Mouse (Mus musculus) spleen, adult 2 months (tissue): ENCODE results near the gene Lamp5. TPM values are rescaled to one million over a fixed set of nuclear protein-coding genes. Genes with fewer than 3 reads are reported as not detected.

ENCODE experiments used
- DNase-seq, 2 experiments: peaks; one replicate each; pipeline versions ENCODE4 v3.0.0 to v3.0.0-alpha.2; 2012 to 2021; ENCODE audit warnings: low spot score in 2 of 2, low read depth in 1 of 2
- H3K27ac ChIP-seq: fragments of 200-500 bp; 2 replicates; pipeline ENCODE4 v1.5.1; 2012; ENCODE audit warnings: low read length, inconsistent platforms; ENCODE audit not compliant: insufficient read depth
- H3K27me3 ChIP-seq: fragments of 200-500 bp; 2 replicates; pipeline ENCODE4 v1.6.1; 2012; ENCODE audit warnings: mild to moderate bottlenecking, moderate library complexity, low read length, inconsistent platforms; ENCODE audit not compliant: control insufficient read depth, insufficient read depth
- H3K36me3 ChIP-seq: fragments of 200-500 bp; 2 replicates; pipeline ENCODE4 v1.6.1; 2012; ENCODE audit warnings: mild to moderate bottlenecking, low read length, inconsistent platforms; ENCODE audit not compliant: control insufficient read depth, insufficient read depth
- H3K4me1 ChIP-seq: fragments of 200-500 bp; 2 replicates; pipeline ENCODE4 v1.6.1; 2011; ENCODE audit warnings: inconsistent platforms; ENCODE audit not compliant: control insufficient read depth, insufficient read depth, insufficient read length
- H3K4me3 ChIP-seq: fragments of 200-500 bp; 2 replicates; pipeline ENCODE4 v1.5.1; 2011; ENCODE audit warnings: mild to moderate bottlenecking, inconsistent platforms; ENCODE audit not compliant: insufficient read depth, insufficient read length; ENCODE audit errors: extremely low read depth
- CTCF ChIP-seq: fragments of 200-500 bp; IDR thresholded peaks from 2 replicates; pipeline ENCODE4 v1.5.1; 2011; ENCODE audit warnings: mild to moderate bottlenecking, inconsistent platforms; ENCODE audit not compliant: insufficient read depth, insufficient read length, insufficient replicate concordance; ENCODE audit errors: extremely low read depth
- POLR2A ChIP-seq: fragments of 200-500 bp; IDR thresholded peaks from 2 replicates; pipeline ENCODE4 v1.6.1; 2011; ENCODE audit warnings: low read depth, low read length, inconsistent platforms
- WGBS: fragments of 180-500 bp; shearing (Covaris S2); methylation state at CpG from one replicate; pipeline ENCODE4 v1.1.7; 2018; 5-methylcytosine and 5-hydroxymethylcytosine counted together
- polyA plus RNA-seq: library from polyadenylated mRNA; depleted of rRNA; stranded (reverse); fragments of >200 nt; gene quantifications from 2 replicates; pipeline ENCODE4 v1.2.3, GENCODE M21; 2012

The Lamp5 gene
- polyA plus RNA-seq, 1 experiment, result 0.14 TPM

DNA sequence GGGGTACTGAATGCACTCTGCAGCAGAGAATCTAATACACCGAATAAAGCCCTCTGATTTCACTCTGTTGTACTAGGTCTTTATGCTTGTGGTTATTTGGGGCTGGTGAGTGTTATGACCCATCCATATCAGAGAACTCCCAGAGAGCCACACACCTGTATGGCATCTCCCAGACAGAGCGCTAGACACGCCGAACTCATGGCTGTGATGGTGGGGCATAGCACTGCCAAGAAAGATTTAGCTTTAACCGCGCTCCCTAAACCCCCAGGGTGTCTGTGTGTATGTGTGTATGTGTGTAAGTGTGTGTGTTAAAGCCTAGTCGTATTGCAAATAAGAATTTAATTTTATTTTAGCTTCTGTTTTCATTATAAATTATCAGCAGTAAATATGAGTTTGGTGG, 6.4 kb downstream of the Lamp5 start:
- TF ChIP-seq CTCF (no peak), POLR2A (no peak)
- Histone ChIP-seq H3K4me1 (no peaks in the 10 kb centered on the region), H3K4me3 (no peak overlapping the region), H3K27me3 (no peaks in the 10 kb centered on the region), H3K36me3 (no peaks in the 10 kb centered on the region), H3K27ac (no peak overlapping the region)
- no peak for DNase-seq
- WGBS, result 13% methylated on average over 7 of the region's 7 CpGs

DNA sequence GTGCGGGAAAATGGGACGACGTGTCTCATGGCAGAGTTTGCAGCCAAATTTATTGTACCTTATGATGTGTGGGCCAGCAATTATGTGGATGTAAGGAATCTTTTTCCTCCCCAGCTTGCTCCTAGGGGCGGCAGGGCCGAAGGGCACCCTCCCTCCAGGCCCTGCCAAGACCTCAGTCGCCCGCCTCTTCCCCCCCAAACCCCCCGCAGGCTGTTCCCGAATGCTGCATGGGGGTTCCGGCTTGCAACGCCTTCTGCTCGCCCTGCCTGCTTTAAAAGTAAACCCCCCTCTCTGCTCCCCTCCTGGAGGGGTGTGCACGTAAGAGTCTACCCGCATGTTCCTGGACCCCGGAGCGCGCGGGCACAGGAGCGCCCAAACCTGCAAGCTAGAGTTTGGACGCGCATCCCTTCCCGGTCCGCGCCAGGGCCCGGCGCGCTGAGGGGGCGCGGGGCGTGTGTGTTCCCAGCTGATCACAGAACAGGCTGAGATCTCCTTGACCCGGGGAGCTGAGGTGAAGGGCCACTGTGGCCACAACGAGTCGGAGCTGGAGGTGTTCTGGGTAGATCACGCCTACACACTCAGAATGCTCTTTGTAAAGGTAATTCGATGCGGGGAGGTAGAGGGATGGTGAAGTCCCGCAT, 7.1 kb downstream of the Lamp5 start:
- DNase-seq, result no peak
- 7% methylated on average over 37 of the region's 37 CpGs for WGBS
- no peak overlapping the region for H3K4me3 ChIP-seq
- no peaks in the 10 kb centered on the region for H3K27me3 ChIP-seq
- H3K36me3 ChIP-seq, result no peaks in the 10 kb centered on the region
- TF ChIP-seq CTCF (no peak), POLR2A (no peak)
- no peak overlapping the region for H3K27ac ChIP-seq
- no peaks in the 10 kb centered on the region for H3K4me1 ChIP-seq

DNA sequence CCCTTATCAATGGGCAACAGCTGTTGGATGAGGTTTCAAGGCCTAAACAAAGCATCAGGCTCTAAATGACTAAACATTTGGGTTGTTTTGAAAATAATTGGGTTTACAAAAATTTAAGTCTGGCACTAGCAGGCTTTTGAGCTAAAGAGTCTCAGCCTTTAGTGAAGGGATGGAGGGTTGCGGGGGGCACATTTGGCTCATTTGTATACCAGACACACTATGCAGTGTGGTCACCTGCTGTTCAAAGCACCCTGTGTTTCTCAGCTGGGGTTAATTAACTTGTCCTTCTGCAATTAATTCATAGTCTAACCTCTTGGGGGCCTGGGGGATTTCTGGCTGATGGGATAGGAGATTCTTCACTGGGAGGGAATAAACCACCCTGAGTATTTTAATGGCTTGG, 12.3 kb downstream of the Lamp5 start:
- H3K4me1 ChIP-seq, result no peaks in the 10 kb centered on the region

DNA sequence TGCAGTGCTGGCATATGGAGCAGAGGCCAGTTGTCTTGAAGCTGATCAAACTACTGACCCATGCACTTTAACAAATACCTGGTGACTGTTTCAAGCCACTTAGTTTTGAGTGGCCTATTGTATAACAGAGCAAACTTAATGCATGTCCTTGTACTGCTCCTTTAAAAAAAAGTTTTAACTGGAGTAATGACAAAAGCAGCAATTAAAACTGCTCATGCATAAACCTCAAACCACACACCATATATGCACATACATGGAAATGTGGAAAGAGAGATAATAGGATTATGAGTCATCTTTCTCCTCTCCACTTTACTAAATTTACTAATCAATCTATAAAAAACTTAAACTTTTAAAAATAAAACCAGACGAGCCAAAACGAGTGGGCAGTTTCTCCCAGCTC, 43.9 kb downstream of the Lamp5 start:
- no peak overlapping the region for H3K4me3 ChIP-seq
- H3K27me3 ChIP-seq, result no peaks in the 10 kb centered on the region
- no peak overlapping the region for H3K27ac ChIP-seq
- H3K36me3 ChIP-seq, result no peaks in the 10 kb centered on the region
- TF ChIP-seq POLR2A (no peak), CTCF (no peak)
- WGBS, result 38% methylated on average over 2 of the region's 2 CpGs
- DNase-seq, result no peak
- no peaks in the 10 kb centered on the region for H3K4me1 ChIP-seq

More for the DNA sequence above, 12.3 kb downstream of the Lamp5 start:
- DNase-seq, result no peak
- no peaks in the 10 kb centered on the region for H3K36me3 ChIP-seq
- whole genome bisulfite sequencing, result 88% methylated on average over 1 of the region's 1 CpGs
- H3K27me3 ChIP-seq, result no peaks in the 10 kb centered on the region
- H3K4me3 ChIP-seq, result no peak overlapping the region
- TF ChIP-seq POLR2A (no peak), CTCF (no peak)
- H3K27ac ChIP-seq, result no peak overlapping the region

DNA sequence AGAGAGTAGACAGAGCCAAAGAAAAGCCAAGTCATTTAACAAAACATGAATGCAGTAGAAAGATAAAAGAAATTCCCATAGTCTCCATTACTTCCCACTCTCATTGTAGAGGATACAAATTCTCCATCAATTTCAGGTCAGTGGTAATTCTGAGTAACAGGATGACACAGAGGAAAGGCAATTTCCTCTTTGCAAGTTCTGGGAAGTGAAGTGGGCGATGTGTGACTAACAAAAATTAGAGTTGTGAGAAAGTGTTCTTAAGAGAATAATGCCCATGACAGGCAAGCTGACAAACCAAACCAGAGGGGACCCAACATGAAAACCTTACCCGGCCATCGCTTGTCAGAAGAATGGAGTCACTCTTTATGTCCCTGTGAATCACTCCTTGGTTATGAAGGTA, 45.1 kb downstream of the Lamp5 start:
- no peak overlapping the region for H3K27ac ChIP-seq
- no peak overlapping the region for H3K4me3 ChIP-seq
- H3K36me3 ChIP-seq, result no peaks in the 10 kb centered on the region
- no peak for DNase-seq
- no peaks in the 10 kb centered on the region for H3K4me1 ChIP-seq
- TF ChIP-seq POLR2A, result no peak
- no peaks in the 10 kb centered on the region for H3K27me3 ChIP-seq
- WGBS, result 65% methylated on average over 3 of the region's 3 CpGs

DNA sequence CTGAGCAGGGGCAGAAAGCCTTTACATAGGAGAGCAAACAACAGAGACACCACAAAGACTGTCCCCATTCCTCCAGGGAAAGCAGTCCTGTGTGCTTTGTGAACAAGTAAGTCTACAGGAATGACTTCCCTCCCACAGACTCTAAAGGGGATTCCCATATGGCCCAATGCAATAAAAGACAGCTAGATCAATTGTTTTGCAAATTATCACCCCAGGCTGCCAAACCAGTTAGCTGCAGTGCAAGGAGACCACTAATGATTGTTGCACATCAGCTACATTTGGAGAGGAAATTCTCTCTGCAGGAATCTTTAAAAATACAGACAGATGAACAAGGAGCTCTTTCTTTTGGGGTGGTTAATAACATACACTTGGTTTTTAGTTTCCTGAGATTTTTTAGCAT, 55.6 kb downstream of the Lamp5 start:
- Histone ChIP-seq H3K4me1 (no peaks in the 10 kb centered on the region), H3K36me3 (no peaks in the 10 kb centered on the region), H3K27me3 (no peaks in the 10 kb centered on the region), H3K4me3 (no peak overlapping the region), H3K27ac (no peak overlapping the region)
- DNase-seq, result no peak
- TF ChIP-seq POLR2A (no peak), CTCF (no peak)

DNA sequence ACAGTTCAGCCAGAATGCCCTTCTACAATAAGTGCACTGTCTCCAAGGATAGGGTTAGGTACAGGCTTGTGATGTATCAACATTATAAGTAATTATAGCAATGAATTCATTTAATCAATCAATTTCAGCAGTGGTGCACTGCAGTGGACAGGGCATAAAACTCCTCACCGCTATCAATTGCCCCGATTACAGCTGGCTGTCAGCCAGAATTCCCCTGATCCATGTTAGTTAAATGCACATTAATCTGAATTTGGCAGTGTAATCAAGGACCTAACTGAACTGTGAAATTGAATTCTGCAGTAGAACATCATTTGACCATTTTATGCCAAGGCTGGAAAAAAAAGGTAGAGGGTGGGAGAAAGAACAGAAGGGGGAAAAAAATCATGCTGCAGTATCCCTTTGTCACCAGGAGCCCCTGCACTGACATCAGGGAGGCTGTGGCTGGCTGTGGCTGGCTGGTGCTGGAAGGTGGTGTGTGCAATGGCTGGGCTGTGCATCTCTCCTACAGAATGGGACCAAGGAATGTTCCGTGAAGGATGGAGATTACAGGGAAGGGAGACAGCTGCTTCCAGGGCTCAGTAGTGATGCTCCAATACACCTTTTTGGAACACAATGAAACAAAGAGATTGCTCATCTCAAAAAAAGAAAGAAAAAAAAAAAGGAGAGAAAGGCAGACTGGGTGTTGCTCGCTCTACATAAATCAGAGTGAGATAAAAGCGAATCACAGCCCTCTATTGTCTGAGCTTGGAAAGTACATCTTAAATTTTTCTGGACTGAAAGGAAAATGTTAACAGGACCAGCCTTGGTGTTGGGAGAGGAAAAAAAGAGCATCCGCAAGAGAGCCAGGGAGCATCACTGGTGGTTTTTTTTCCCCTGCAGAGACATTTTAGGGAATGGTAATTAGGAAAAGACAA, 56.3 kb downstream of the Lamp5 start:
- TF ChIP-seq POLR2A (no peak), CTCF (no peak)
- H3K27me3 ChIP-seq, result no peaks in the 10 kb centered on the region
- H3K36me3 ChIP-seq, result no peaks in the 10 kb centered on the region
- DNase-seq, result no peak
- WGBS, result 84% methylated on average over 6 of the region's 6 CpGs
- no peaks in the 10 kb centered on the region for H3K4me1 ChIP-seq
- no peak overlapping the region for H3K4me3 ChIP-seq
- H3K27ac ChIP-seq, result no peak overlapping the region
